Mouse (Mus musculus): ENCODE data around the gene Bfsp2.

The Bfsp2 gene

DNA sequence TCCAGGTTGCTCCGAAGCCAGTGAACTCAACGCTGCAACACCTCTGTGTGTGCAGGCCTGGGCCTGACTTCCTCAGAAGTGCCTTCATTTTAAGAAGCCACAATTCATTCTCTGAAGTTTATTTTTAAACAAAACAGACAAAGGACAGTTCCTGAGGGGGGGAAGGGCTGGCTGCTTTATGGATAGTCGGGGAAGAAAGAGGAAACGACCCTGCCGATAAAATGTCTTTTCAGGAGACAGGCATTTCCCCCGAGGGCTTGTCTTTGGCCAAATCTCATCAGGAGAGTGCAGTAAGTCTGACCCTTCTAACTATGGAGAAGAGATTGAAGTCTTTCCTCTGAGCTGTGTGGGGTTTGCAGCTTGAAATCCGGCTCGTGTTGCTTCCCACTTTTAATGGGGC lies 5.4 kb upstream of the Bfsp2 start:
- DNase-seq (ENCODE audit: low spot score): no peak

DNA sequence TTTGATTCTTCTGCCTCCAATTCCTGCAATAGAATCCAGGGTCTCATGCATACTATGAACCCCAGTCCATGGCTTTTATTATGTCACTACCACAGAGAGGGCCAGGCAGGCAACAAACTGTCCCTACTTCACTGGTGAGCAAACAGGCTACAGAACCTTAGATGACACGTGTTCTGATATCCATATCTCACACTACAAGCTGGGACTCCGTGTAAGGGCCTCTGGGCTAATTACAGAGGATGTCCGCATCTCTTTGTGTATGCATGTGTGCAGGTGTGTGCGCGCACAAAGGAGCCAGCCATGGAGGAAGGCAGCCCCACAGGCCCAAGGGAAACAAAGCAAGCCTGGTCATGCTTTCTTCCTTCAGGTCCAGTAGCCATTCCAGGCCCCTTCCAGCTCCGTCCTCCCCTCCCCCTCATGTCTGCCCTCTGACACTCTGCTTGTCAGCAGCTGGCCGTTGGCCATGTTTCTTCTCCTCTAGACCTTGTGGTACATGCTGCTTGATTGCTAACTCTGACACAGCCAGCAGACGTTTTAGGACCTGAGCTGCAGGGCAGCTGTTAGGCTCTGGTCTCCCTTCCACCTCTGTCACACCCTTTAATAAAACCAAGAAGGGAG lies 492 bp upstream of the Bfsp2 start:
- peak; percentile 41 for DNase-seq (ENCODE audit: low spot score)

DNA sequence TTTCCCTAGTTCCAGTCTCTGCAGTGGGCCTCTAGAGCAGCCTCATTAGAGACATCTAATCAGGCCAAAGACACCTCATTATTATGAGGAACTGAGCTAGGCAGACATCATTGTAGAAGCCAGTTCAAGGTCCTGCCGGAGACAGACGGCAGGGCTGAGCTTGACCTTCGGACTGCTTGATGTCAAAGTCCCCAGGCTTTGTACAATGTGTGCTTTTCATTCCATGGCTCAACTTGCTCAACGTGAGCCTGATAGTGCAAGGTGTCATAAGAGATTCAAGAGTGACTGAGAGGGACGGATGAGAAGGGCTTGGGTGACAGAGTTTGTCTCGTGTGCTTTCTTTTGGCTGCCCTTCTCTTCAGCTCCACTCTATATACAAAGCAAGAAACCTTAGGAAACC lies 4.8 kb downstream of the Bfsp2 start:
- no peak for DNase-seq (ENCODE audit: low spot score)

DNA sequence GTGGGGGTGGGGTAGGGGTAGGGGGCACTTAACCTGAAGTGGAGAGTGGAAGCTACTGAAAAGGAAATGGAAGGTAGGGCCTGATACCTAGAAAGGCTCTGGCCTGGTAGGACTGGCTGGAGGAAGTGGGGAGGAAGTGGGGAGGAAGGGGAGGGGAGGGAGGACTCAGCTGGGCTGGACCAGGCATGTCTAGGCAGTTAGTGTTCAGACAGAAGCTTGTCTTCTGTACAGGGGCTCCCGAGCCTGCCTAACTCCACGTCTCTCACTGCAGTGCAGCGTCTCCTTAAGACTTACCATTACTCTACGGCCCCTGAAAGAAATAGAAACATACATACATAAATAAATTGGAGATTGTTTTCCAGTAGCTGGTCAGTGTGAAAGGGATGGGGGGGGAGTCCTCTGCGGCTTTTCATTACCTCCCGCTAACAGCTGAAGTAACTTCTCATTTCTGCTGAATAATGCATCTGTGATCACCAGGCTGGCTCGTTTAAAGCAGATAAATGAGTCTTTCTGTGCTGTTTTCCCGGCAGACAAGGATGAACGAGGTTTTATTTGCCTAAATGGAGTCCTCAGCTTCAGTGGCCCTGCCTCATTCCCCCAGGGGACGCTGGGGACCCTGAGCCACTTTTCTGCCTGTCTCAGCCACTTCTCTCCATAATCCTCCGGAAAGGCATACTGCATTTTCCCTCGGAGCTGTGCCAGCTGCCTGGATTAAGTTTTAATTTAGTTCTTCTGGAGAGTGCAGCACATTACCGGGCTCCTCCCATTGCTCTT lies 6.1 kb downstream of the Bfsp2 start:
- no peak for DNase-seq (ENCODE audit: low spot score)

DNA sequence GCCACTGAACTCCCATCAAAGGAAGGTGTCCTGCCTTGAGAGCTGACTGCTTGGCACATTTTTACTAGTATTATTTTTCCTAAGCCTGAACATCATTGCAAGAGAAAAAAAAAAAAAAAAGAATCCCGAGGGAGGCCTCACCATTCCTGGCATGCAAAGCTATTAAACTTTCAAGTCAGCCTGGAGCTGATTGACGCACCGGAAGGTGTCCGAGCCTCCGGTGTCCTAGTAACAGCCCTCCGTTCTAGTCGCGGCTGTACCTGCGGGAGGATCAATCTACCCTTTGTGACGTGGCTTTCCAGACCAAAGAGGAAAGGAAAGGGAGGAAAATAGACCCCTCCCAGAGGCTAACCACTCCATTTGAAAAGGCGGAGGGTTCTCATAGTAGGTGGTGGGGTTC lies 8.4 kb downstream of the Bfsp2 start:
- no peak for DNase-seq (ENCODE audit: low spot score)

DNA sequence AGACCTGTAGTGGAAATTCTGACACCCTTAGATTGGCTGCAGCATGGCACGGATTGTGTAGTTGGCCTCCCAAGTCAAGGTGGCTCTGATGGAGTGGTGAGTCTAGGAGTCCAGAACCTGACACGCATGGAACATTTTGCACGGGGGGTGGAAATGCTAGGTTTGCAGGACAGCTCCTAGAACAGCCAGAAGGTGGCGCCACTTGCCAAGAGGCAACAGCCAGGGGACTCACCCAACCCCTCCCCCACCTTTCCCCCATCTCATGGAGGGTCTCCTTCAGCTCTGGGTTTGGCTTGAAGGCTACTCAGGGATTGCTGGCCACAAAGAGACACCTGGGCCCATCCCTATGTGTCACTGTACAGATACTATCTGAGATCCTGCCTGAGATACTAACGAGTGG lies 10.7 kb downstream of the Bfsp2 start:
- no peak for DNase-seq (ENCODE audit: low spot score)

DNA sequence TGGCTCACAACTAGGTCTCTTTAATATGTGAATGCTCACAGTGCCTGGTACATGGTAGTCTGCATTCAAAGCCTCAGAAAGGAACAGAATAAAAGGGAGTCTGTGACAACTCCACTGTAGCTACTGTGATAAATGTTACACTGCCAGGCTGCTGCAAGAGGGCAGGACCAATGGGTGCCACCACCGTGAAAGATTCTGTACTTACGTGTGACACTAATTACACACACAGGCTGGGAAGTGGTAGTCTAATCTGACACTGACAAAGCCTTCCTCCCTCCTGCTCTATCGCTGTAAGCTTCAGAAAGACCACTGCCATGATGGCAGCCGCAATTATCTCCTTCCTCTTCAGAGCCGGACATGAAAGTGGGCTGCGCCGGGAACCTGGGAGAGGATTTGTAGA lies 11.3 kb downstream of the Bfsp2 start:
- no peak for DNase-seq (ENCODE audit: low spot score)

DNA sequence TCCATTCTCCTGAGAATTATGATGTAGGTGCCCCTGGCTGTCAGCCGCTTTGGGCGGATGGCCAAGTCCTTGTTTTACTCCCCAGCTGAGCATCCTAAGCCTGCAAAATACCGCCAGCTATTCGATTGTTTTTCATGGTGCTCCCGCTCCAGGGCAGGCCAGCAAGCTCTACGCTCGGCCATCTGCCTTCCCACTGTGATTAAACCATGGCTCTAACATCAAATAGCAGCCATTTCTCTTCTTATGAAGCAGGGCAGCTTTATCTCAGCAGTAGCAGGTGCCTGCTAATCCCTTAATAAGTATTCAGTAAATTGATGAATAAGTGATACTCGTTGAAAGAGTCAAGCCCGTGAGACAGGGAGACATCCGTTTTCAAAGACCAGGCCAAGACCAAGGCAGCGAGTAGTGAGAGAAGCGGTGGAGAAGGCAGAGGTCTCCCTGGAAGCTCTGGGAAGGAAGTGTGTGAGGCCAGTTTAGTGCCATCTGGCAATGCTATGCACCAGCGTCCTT lies 14.5 kb downstream of the Bfsp2 start:
- peak; percentile 31 for DNase-seq (ENCODE audit: low spot score)

DNA sequence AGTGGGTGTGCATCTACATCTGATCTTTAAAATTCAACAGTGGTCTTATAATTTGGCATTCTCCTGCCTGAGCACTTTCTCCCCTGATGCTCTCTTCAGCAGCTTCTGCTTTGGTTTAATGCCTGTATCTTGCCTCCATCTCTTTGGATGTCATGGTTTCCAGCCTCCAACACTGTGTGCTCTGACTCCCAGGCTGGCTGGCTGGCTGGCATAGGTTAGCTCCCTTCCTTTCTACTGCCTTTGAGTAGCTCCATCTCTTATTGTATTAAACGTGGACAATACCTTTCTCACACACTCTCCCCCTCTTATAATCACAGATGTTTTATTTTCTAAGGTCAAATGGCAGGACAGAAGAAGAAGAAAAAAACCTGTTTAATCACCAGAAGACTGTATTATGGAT lies 14.9 kb downstream of the Bfsp2 start:
- no peak for DNase-seq (ENCODE audit: low spot score)

DNA sequence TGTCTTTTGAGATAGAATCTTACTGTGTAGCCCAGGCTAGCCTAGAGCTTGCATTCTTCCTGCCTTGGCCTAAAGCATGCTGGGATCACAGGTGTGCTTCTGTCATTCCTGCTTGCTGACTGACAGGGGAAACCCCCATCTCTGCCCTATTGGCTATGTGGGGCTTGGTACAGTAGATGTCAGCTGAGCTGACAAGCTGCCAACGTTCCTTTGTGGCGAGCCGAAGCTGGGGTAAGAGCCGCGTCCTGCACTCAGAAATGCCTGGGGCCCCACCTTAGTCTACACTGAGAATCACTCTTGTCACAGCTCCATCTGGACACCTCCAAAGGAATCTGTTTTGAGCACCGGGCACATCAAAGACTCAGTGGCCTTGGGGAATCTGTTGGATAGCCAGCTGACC lies 16.4 kb downstream of the Bfsp2 start:
- no peak for DNase-seq (ENCODE audit: low spot score)

DNA sequence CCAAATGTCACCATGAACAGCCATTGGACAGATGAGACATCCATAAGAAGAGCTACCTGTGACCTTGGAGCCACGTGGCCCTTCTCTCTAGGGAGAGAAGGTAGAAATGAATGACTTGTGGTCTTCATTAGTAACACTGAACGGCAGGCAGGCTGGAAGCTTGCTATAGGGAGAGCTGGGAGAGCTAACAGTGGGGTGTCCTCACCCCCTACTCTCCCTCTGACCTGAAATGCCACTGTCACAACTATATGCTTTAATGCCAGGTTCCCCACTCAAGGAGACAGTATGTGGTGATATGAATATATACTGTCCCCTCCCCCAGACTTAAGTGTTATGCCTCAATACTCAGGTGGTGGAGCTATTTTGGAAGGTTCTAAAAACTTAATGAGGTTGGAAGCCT lies 20.4 kb downstream of the Bfsp2 start:
- DNase-seq (ENCODE audit: low spot score): no peak

DNA sequence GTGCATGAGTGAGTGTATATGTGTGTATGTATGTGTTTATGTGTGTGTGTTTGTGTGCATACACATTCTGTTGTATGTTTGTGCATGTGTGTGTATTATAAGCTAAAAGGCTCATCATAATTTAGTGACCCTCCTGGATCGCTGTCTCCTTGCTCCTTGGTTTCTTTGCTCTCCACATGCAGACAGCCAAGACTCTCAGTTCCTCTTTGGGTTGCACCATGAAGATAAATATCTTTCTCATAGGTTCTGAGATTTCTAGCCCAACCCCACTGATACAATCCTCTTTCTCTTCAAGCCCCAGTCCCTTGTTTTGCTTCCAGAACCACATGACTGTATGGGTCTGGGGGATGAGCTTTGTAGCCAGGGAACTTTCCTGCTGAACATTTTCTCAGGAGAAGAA lies 20.9 kb downstream of the Bfsp2 start:
- no peak for DNase-seq (ENCODE audit: low spot score)

DNA sequence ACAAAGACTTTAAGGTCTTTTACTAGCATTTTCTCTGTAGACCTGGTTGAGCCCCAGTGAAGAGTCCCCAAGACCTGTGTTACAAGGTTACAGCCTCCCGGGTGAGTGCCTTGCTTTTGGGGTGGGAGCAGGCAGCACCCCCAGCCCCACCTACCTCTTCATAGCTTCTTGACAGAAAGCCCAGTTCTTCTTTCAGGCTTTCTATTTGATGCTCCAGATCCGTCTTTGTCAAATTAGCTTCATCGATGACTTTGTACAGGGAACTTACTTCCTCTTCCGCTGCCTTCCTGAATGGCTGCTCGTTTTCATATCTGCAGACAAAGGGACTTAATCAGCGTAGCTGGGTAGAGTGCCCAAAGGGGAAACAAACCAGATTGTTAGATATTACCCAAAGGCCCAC lies 30.6 kb downstream of the Bfsp2 start:
- DNase-seq (ENCODE audit: low spot score): no peak

DNA sequence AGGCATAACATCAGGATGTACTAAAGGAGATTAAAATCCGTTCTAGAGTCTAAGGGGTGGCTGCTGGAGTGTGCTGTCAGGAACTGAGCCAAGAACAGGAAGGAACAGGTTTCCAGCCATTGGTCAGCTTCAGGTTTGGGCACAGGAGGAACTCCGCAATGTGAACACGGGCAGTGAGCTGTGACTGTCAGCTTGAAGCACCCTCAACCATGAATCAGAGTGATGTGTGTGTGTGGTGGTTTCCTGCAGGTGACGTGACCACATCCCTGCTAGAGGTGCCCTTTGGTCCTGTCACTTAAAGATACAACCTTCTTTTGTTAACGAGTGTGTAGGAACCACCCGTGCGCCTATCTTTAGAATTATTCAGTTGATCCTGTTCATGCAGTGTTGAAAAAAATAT lies 31.1 kb downstream of the Bfsp2 start:
- no peak for DNase-seq (ENCODE audit: low spot score)

DNA sequence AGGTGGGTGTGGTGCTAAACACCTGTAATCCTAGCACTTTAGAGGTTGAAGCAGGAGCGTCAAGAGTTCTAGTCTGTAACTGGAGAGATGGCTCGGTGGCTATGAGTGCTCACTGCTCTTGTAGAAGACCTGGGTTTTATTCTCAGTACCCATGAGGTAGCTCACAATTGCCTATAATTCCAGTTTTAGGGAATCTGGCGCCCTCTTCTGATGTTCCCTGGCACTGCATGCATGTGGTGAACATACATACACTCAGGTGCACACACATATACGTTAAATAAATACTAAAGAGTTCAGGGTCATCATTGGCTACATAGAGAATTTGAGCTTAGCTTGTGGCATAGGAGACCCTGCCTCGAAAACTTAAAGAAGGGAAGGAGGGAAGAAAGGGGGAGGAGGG lies 35.6 kb downstream of the Bfsp2 start:
- no peak for DNase-seq (ENCODE audit: low spot score)

DNA sequence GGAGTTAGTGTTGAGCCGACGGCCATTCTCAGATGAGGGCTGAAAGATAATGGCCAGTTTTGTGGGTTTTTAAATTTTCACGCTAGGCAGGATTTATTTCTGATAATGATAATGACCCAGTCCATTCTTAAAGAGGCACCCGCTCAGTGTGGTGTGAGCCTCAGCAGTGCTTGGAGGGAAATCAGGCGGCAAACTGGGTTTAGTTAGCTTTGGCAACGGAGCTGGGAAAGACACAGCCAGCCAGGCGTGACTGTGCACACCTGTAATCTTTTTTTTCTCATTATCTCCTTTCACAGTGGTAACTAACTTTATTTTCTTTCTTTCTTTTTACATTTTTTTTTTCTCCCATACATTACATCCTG lies 36.4 kb downstream of the Bfsp2 start:
- DNase-seq (ENCODE audit: low spot score): no peak

DNA sequence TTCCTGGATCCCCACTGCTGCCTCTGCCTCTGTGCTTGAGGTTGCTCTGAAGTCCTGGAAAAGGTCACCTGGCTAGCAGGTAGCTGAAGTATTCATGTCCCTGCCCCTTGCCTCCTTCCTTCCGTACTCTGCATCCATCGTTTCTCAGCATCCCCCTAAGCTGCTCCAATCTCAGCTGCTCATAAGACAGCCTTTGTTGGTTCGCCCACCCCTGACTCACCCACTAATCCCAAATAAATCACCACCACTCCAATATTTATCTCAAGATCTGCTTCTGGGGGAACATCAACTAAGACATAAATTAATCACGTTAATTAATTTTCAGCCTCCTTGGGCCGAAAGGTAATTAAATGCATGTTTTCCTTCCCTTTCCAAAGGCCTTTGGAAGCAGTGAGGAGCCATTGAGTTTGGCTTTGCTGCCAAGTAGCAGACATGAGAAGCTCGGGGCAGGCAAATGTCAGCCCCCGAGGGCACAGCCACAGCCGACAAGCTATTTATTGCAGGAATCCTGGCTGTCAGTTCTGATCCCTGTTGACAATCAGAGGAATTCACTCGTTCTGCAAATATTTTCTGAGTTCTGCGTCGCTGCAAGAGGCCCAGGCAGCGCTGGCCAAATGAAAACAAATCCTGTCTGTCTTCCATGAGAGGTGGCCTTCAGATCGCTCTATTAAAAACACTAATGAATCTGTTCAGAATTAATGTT lies 36.9 kb downstream of the Bfsp2 start:
- no peak for DNase-seq (ENCODE audit: low spot score)

DNA sequence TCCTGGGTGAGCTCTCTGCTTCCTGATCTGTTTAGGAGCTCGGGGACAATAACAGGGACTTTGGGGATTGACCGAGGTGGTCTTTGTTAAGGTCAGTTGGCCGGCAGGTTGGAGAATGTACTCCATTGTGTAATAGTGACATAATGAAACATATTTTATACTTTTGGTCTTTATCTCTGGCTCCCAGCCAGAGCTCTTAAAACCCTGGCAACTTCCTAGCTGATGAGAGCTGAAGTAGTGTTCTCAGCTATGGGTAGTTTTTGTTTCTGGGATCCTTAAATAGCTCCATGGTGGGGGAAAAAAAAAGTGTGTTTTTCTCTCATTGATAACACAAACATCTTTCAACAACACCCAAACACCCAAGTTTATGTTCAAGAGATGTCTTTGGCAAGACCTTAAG lies 39.6 kb downstream of the Bfsp2 start:
- DNase-seq (ENCODE audit: low spot score): no peak

DNA sequence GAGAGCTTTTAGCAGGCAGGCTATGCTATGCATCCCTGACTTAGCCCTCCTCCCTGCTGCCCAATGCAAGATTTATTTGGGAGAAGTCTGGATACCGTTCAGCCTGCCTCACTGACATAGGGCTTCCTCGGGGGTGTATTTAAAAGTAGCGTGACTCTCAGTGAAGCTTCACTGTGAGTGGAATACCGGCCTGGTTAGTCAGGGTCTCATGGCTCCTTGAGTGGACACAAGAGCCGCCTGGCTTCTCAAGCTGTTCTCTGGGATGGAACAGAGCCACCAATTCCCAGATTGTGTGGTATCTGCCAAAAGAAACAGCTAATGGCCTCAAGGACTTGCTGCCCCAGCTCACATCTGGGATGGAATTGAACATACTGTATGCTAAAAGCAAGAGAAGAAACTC lies 43.1 kb downstream of the Bfsp2 start:
- DNase-seq (ENCODE audit: low spot score): no peak

DNA sequence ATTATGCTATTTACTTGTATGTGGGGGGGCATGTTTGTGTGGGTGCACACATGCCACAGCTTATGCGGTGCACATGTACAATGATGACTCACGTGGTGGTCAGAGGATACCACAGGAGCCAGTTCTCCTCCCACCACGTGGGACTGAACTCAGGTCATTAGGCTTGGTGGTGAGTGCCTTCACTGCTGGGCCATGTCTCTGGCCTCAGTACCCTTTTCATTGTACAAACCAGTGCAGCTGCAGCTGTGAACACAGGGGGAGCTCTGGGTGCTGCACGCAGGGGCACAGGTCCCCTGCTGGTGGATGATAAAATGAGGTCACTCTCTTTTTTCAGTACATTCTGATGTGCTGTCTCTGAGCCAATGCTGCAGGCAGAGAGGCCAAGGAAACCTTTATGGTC lies 46.1 kb downstream of the Bfsp2 start:
- no peak for DNase-seq (ENCODE audit: low spot score)

DNA sequence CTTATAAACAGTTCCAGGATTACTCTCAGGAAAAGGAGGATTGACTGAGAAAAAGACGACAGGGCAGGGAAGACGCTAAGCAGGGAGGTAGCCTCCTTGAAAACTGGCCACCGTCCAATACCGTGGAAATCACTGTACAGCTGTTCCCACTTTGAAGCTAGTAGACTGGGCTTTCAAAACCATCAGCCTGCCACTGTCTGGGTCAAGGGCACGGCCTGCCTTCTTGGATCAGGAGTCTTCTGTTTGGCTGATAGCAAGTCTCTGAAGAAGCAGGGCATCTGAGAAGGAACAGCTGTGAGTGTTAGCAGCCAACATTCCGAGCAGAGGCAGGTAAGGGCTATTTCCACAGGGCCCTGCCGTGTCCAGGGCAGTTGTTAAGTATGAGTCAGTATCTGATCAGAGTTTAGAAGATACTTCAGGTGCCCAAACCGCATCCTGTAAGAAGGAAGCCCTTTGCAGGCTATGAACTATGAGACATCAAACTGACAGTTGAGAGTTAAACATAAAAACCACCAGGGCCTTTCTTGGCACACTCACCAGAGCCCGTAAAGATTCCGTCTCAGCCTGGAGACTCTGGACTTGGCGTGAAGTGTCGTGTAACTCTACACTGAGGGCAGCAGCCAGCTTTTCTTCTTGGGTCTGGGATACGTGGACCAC lies 48.0 kb downstream of the Bfsp2 start:
- DNase-seq (ENCODE audit: low spot score): peak; percentile 25

DNA sequence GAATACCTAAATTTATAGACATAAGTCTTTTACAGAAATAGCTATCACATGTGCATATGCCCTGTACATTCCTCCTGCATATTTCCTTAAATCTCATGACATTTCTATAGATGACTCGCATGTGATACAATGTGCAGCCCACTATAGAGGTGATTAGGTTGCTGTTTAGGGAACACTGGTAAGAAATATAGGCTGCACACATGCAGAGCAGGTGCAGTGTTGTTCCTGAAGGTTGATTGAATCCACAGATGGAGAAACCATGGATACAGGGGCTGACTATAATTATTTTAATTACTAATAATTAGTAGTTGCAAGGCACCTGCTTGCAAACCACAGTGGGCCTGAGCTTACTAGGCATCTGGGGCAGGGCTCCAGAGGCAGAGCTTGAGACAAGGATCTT lies 48.5 kb downstream of the Bfsp2 start:
- no peak for DNase-seq (ENCODE audit: low spot score)

Data from ovary, postnatal 36 days (tissue).